Comparison of ENCODE assay signal across 8 mouse cellular contexts in genomic region chr15:7090211-7090765, GRCm38 (mm10). TPM values are rescaled to one million over a fixed set of nuclear protein-coding genes. Genes with fewer than 3 reads are reported as not detected.
DNase-seq lines count a peak whose midpoint lies in the region; ATAC-seq lines count a peak whose summit lies in the region.

Gene Lifr, plus strand, starts transcription at chr15:7090614.

- no peak for ATAC-seq in lung, embryonic 16.5 days (ENCODE audit: low read depth)
- ATAC-seq in liver, embryonic 12.5 days = no peak
- ATAC-seq in forebrain, embryonic 15.5 days (replicated peaks) = no peak
- ATAC-seq in activated CD4-positive, CD25-positive, alpha-beta regulatory T cell, adult 4 months = no peak
- ATAC-seq in CD4-positive, CD25-positive, alpha-beta regulatory T cell, adult 4 months = no peak

- no peaks in the 10 kb centered on the region for H3K36me3 ChIP-seq in lung, embryonic 16.5 days (ENCODE audit: control insufficient read depth, insufficient read depth, low read length)
- no peaks in the 10 kb centered on the region for H3K36me3 ChIP-seq in embryonic facial prominence, embryonic 10.5 days (replicated peaks)
- H3K36me3 ChIP-seq in liver, embryonic 12.5 days = no peaks in the 10 kb centered on the region
- no peaks in the 10 kb centered on the region for H3K36me3 ChIP-seq in forebrain, embryonic 15.5 days

- H3K4me3 ChIP-seq in lung, embryonic 16.5 days (ENCODE audit: low read length) = no peak within 1 kb of the TSS
- no peak within 1 kb of the TSS for H3K4me3 ChIP-seq in embryonic facial prominence, embryonic 10.5 days
- no peak within 1 kb of the TSS for H3K4me3 ChIP-seq in liver, embryonic 12.5 days
- no peak within 1 kb of the TSS for H3K4me3 ChIP-seq in forebrain, embryonic 15.5 days

- no peak within 1 kb of the TSS for H3K4me2 ChIP-seq in lung, embryonic 16.5 days (ENCODE audit: low read depth, low read length)
- no peak within 1 kb of the TSS for H3K4me2 ChIP-seq in liver, embryonic 12.5 days
- H3K4me2 ChIP-seq in forebrain, embryonic 15.5 days (replicated peaks) = no peak within 1 kb of the TSS

- no peaks in the 10 kb centered on the region for H3K9me3 ChIP-seq in lung, embryonic 16.5 days (ENCODE audit: control insufficient read depth, low read length)
- H3K9me3 ChIP-seq in embryonic facial prominence, embryonic 10.5 days = no peaks in the 10 kb centered on the region
- no peaks in the 10 kb centered on the region for H3K9me3 ChIP-seq in liver, embryonic 12.5 days (replicated peaks)
- H3K9me3 ChIP-seq in forebrain, embryonic 15.5 days = no peaks in the 10 kb centered on the region

- no peak within 1 kb of the TSS for H3K27ac ChIP-seq in lung, embryonic 16.5 days (ENCODE audit: low read length)
- no peak within 1 kb of the TSS for H3K27ac ChIP-seq in embryonic facial prominence, embryonic 10.5 days (replicated peaks)
- no peak within 1 kb of the TSS for H3K27ac ChIP-seq in liver, embryonic 12.5 days
- no peak within 1 kb of the TSS for H3K27ac ChIP-seq in forebrain, embryonic 15.5 days (replicated peaks)

- H3K27me3 ChIP-seq in lung, embryonic 16.5 days (ENCODE audit: control insufficient read depth, insufficient read depth, low read depth, low read length) = no peaks in the 10 kb centered on the region
- H3K27me3 ChIP-seq in embryonic facial prominence, embryonic 10.5 days (replicated peaks; ENCODE audit: low read depth, poor library complexity, severe bottlenecking) = peaks cover 18% of the 10 kb centered on the region
- H3K27me3 ChIP-seq in liver, embryonic 12.5 days (replicated peaks) = no peaks in the 10 kb centered on the region
- H3K27me3 ChIP-seq in forebrain, embryonic 15.5 days = no peaks in the 10 kb centered on the region

- DNase-seq in lung, postnatal 36 days = no peak
- DNase-seq in embryonic facial prominence, embryonic 10.5 days (ENCODE audit: low spot score) = no peak
- no peak for DNase-seq in heart, postnatal 25 days (ENCODE audit: low spot score)

- no peak within 1 kb of the TSS for H3K9ac ChIP-seq in lung, embryonic 16.5 days (ENCODE audit: low read length)
- no peak within 1 kb of the TSS for H3K9ac ChIP-seq in liver, embryonic 12.5 days
- H3K9ac ChIP-seq in forebrain, embryonic 15.5 days (replicated peaks) = no peak within 1 kb of the TSS

- WGBS in lung, embryonic 16.5 days = 71% methylated on average over 8 of the region's 8 CpGs
- WGBS in embryonic facial prominence, embryonic 10.5 days = 69% methylated on average over 8 of the region's 8 CpGs
- 64% methylated on average over 8 of the region's 8 CpGs for WGBS in liver, embryonic 12.5 days (ENCODE audit: insufficient replicate concordance)
- 74% methylated on average over 8 of the region's 8 CpGs for whole genome bisulfite sequencing in forebrain, embryonic 15.5 days

- H3K4me1 ChIP-seq in lung, embryonic 16.5 days (replicated peaks; ENCODE audit: control insufficient read depth, insufficient read depth, low read length) = peaks cover 6% of the 10 kb centered on the region; the same call in 1 of the 2 replicates
- H3K4me1 ChIP-seq in embryonic facial prominence, embryonic 10.5 days = peaks cover 20% of the 10 kb centered on the region
- H3K4me1 ChIP-seq in liver, embryonic 12.5 days = peaks cover 8% of the 10 kb centered on the region; the same call in 1 of the 2 replicates
- H3K4me1 ChIP-seq in forebrain, embryonic 15.5 days = no peaks in the 10 kb centered on the region

- intact Hi-C loops in heart, postnatal 25 days (cut with DNase I) = no loop called here

RNA-seq across cellular contexts. Expression of gene Lifr, which starts in this region (rescaled TPM):
- 22.7 and 26.4 TPM in 2 replicates for polyA plus RNA-seq in lung, embryonic 16.5 days (2015; fragmentation: Nextera tagmentation; extraction: Ambion mirVana)
- 10.0 and 11.0 TPM in 2 replicates for polyA plus RNA-seq in embryonic facial prominence, embryonic 10.5 days (2016; fragmentation: Nextera tagmentation; extraction: Ambion mirVana)
- total RNA-seq in heart, postnatal 25 days (2021) = 10 to 100 TPM; 53.8 to 63.4 TPM
- 19.8 and 24.9 TPM in 2 replicates for polyA plus RNA-seq in liver, embryonic 12.5 days (2016; fragmentation: Nextera tagmentation; extraction: Ambion mirVana)
- 7.6 and 8.1 TPM in 2 replicates for polyA plus RNA-seq in forebrain, embryonic 15.5 days (2015; fragmentation: Nextera tagmentation; extraction: Ambion mirVana)
- polyA plus RNA-seq in activated CD4-positive, CD25-positive, alpha-beta regulatory T cell, adult 4 months (2017; shearing (Covaris generic)) = under 1 TPM in 1 of 2 experiments, not detected in 1; 0.09 TPM
- under 1 TPM; 0.06 to 0.16 TPM for polyA plus RNA-seq in CD4-positive, CD25-positive, alpha-beta regulatory T cell, adult 4 months (2017; shearing (Covaris generic))
